Mouse (Mus musculus): ENCODE results near the gene Trap1a. TPM values are rescaled to one million over a fixed set of nuclear protein-coding genes. Genes with fewer than 3 reads are reported as not detected.

Gene Trap1a
- polyA plus RNA-seq, 1 experiment from 2014 or later: 0.52 TPM

- no peak overlapping the region for H3K9ac ChIP-seq (ENCODE audit: low read length)
- DNase-seq (ENCODE audit: low spot score) (no peak), ATAC-seq (ENCODE audit: insufficient read depth, low FRiP score, low TSS enrichment) (no peak)
- WGBS: 89% methylated on average over 2 of the region's 2 CpGs
- H3K27ac ChIP-seq (ENCODE audit: low read depth, low read length): no peak overlapping the region
- no peaks in the 10 kb centered on the region for H3K9me3 ChIP-seq (ENCODE audit: control insufficient read depth, low read length)
- no peaks in the 10 kb centered on the region for H3K4me1 ChIP-seq (ENCODE audit: control insufficient read depth, insufficient read depth, low read length)
- H3K27me3 ChIP-seq (ENCODE audit: control insufficient read depth, insufficient read depth, low read length): no peaks in the 10 kb centered on the region
- no peak overlapping the region for H3K4me3 ChIP-seq (ENCODE audit: low read depth, low read length)
- H3K36me3 ChIP-seq (ENCODE audit: control insufficient read depth, insufficient read depth, low read length): no peaks in the 10 kb centered on the region
- H3K4me2 ChIP-seq (ENCODE audit: low read depth): no peak overlapping the region
Observed at GRCm38 (mm10) chrX:139341185-139341584, 7.7 kb downstream of the Trap1a start.

- Histone ChIP-seq H3K27me3 (ENCODE audit: control insufficient read depth, insufficient read depth, low read length) (no peaks in the 10 kb centered on the region), H3K4me2 (ENCODE audit: low read depth) (no peak overlapping the region), H3K27ac (ENCODE audit: low read depth, low read length) (no peak overlapping the region), H3K4me1 (ENCODE audit: control insufficient read depth, insufficient read depth, low read length) (no peaks in the 10 kb centered on the region), H3K4me3 (ENCODE audit: low read depth, low read length) (no peak overlapping the region), H3K9me3 (ENCODE audit: control insufficient read depth, low read length) (no peaks in the 10 kb centered on the region), H3K9ac (ENCODE audit: low read length) (no peak overlapping the region), H3K36me3 (ENCODE audit: control insufficient read depth, insufficient read depth, low read length) (no peaks in the 10 kb centered on the region)
- DNase-seq (ENCODE audit: low spot score) (no peak), ATAC-seq (ENCODE audit: insufficient read depth, low FRiP score, low TSS enrichment) (no peak)
- WGBS: 81% methylated on average over 5 of the region's 5 CpGs
Observed at GRCm38 (mm10) chrX:139352192-139352772, 18.8 kb downstream of the Trap1a start.

- 59% methylated on average over 7 of the region's 7 CpGs for WGBS
- Histone ChIP-seq H3K9ac (ENCODE audit: low read length) (no peak overlapping the region), H3K4me1 (ENCODE audit: control insufficient read depth, insufficient read depth, low read length) (no peaks in the 10 kb centered on the region), H3K27me3 (ENCODE audit: control insufficient read depth, insufficient read depth, low read length) (no peaks in the 10 kb centered on the region), H3K27ac (ENCODE audit: low read depth, low read length) (no peak overlapping the region), H3K36me3 (ENCODE audit: control insufficient read depth, insufficient read depth, low read length) (no peaks in the 10 kb centered on the region), H3K4me3 (ENCODE audit: low read depth, low read length) (no peak overlapping the region), H3K4me2 (ENCODE audit: low read depth) (no peak overlapping the region), H3K9me3 (ENCODE audit: control insufficient read depth, low read length) (no peaks in the 10 kb centered on the region)
- DNase-seq (ENCODE audit: low spot score): no peak
- no peak for ATAC-seq (ENCODE audit: insufficient read depth, low FRiP score, low TSS enrichment)
Observed at GRCm38 (mm10) chrX:139357639-139358260, 24.3 kb downstream of the Trap1a start.

- WGBS: 68% methylated on average over 18 of the region's 18 CpGs
- ATAC-seq (ENCODE audit: insufficient read depth, low FRiP score, low TSS enrichment): no peak
Observed at GRCm38 (mm10) chrX:139358361-139358760, 24.9 kb downstream of the Trap1a start.

GRCm38 (mm10) chrX:139366837-139367528 is 33.5 kb downstream of the Trap1a start:
- Histone ChIP-seq H3K4me1 (ENCODE audit: control insufficient read depth, insufficient read depth, low read length) (no peaks in the 10 kb centered on the region), H3K9me3 (ENCODE audit: control insufficient read depth, low read length) (no peaks in the 10 kb centered on the region), H3K27me3 (ENCODE audit: control insufficient read depth, insufficient read depth, low read length) (no peaks in the 10 kb centered on the region), H3K4me2 (ENCODE audit: low read depth) (no peak overlapping the region), H3K36me3 (ENCODE audit: control insufficient read depth, insufficient read depth, low read length) (no peaks in the 10 kb centered on the region), H3K9ac (ENCODE audit: low read length) (no peak overlapping the region), H3K4me3 (ENCODE audit: low read depth, low read length) (no peak overlapping the region), H3K27ac (ENCODE audit: low read depth, low read length) (no peak overlapping the region)
- 88% methylated on average over 3 of the region's 3 CpGs for WGBS
- DNase-seq (ENCODE audit: low spot score) (no peak), ATAC-seq (ENCODE audit: insufficient read depth, low FRiP score, low TSS enrichment) (no peak)

More at GRCm38 (mm10) chrX:139358361-139358760, 24.9 kb downstream of the Trap1a start:
- H3K4me3 ChIP-seq (ENCODE audit: low read depth, low read length): no peak overlapping the region
- DNase-seq (ENCODE audit: low spot score): no peak
- H3K27me3 ChIP-seq (ENCODE audit: control insufficient read depth, insufficient read depth, low read length): no peaks in the 10 kb centered on the region
- H3K9ac ChIP-seq (ENCODE audit: low read length): no peak overlapping the region
- H3K4me1 ChIP-seq (ENCODE audit: control insufficient read depth, insufficient read depth, low read length): no peaks in the 10 kb centered on the region
- no peaks in the 10 kb centered on the region for H3K36me3 ChIP-seq (ENCODE audit: control insufficient read depth, insufficient read depth, low read length)
- no peaks in the 10 kb centered on the region for H3K9me3 ChIP-seq (ENCODE audit: control insufficient read depth, low read length)
- no peak overlapping the region for H3K27ac ChIP-seq (ENCODE audit: low read depth, low read length)
- H3K4me2 ChIP-seq (ENCODE audit: low read depth): no peak overlapping the region

GRCm38 (mm10) chrX:139367529-139367908 is 34.0 kb downstream of the Trap1a start:
- Histone ChIP-seq H3K9ac (ENCODE audit: low read length) (no peak overlapping the region), H3K9me3 (ENCODE audit: control insufficient read depth, low read length) (no peaks in the 10 kb centered on the region), H3K4me2 (ENCODE audit: low read depth) (no peak overlapping the region), H3K27ac (ENCODE audit: low read depth, low read length) (no peak overlapping the region), H3K27me3 (ENCODE audit: control insufficient read depth, insufficient read depth, low read length) (no peaks in the 10 kb centered on the region), H3K36me3 (ENCODE audit: control insufficient read depth, insufficient read depth, low read length) (no peaks in the 10 kb centered on the region), H3K4me3 (ENCODE audit: low read depth, low read length) (no peak overlapping the region), H3K4me1 (ENCODE audit: control insufficient read depth, insufficient read depth, low read length) (no peaks in the 10 kb centered on the region)
- ATAC-seq (ENCODE audit: insufficient read depth, low FRiP score, low TSS enrichment): no peak
- DNase-seq (ENCODE audit: low spot score): no peak

- ATAC-seq (ENCODE audit: insufficient read depth, low FRiP score, low TSS enrichment) (no peak), DNase-seq (ENCODE audit: low spot score) (no peak)
- Histone ChIP-seq H3K36me3 (ENCODE audit: control insufficient read depth, insufficient read depth, low read length) (no peaks in the 10 kb centered on the region), H3K27me3 (ENCODE audit: control insufficient read depth, insufficient read depth, low read length) (no peaks in the 10 kb centered on the region), H3K4me1 (ENCODE audit: control insufficient read depth, insufficient read depth, low read length) (no peaks in the 10 kb centered on the region), H3K27ac (ENCODE audit: low read depth, low read length) (no peak overlapping the region), H3K9me3 (ENCODE audit: control insufficient read depth, low read length) (no peaks in the 10 kb centered on the region), H3K4me2 (ENCODE audit: low read depth) (no peak overlapping the region), H3K9ac (ENCODE audit: low read length) (no peak overlapping the region), H3K4me3 (ENCODE audit: low read depth, low read length) (no peak overlapping the region)
- 54% methylated on average over 4 of the region's 4 CpGs for WGBS
Observed at GRCm38 (mm10) chrX:139369122-139369521, 35.6 kb downstream of the Trap1a start.

GRCm38 (mm10) chrX:139372665-139373064 is 39.2 kb downstream of the Trap1a start:
- no peaks in the 10 kb centered on the region for H3K4me1 ChIP-seq (ENCODE audit: control insufficient read depth, insufficient read depth, low read length)
- H3K27ac ChIP-seq (ENCODE audit: low read depth, low read length): no peak overlapping the region
- ATAC-seq (ENCODE audit: insufficient read depth, low FRiP score, low TSS enrichment) (no peak), DNase-seq (ENCODE audit: low spot score) (no peak)
- H3K9ac ChIP-seq (ENCODE audit: low read length): no peak overlapping the region
- H3K27me3 ChIP-seq (ENCODE audit: control insufficient read depth, insufficient read depth, low read length): no peaks in the 10 kb centered on the region
- H3K36me3 ChIP-seq (ENCODE audit: control insufficient read depth, insufficient read depth, low read length): no peaks in the 10 kb centered on the region
- H3K4me2 ChIP-seq (ENCODE audit: low read depth): no peak overlapping the region
- no peaks in the 10 kb centered on the region for H3K9me3 ChIP-seq (ENCODE audit: control insufficient read depth, low read length)
- no peak overlapping the region for H3K4me3 ChIP-seq (ENCODE audit: low read depth, low read length)
